Mouse (Mus musculus): ENCODE results near the gene Hrk.
A peak's percentile ranks its signal among the peaks of the same experiment; 100 is the strongest.

Gene Hrk

DNA sequence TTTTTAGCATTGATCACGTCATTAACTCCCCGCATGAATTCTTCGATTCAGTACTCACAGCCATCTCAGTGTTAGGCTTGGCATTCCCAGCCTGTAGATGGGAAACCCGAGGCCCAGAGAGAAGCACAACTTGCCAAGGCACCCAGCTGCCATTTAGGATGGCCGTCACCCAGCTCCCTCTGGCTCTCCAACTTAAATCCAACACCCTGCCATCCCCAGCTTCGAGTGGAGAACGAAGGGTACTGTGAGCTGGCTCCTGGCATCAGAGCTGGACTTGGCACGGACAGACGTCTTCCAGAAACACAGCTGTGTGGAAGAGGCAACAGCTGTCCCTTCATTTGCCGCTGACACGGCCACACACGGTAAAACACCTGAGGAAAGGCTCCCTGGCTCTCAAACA lies at the start of gene Hrk:
TSS of gene Hrk (plus strand) at position 68 of the 400 bp plus-strand sequence.
- no peak for DNase-seq

GRCm38 (mm10) chr5:118118351-118118750 lies 46.1 kb upstream of the Hrk start:
- no peak for DNase-seq

GRCm38 (mm10) chr5:118118922-118119321 lies 45.5 kb upstream of the Hrk start:
- no peak for DNase-seq

DNA sequence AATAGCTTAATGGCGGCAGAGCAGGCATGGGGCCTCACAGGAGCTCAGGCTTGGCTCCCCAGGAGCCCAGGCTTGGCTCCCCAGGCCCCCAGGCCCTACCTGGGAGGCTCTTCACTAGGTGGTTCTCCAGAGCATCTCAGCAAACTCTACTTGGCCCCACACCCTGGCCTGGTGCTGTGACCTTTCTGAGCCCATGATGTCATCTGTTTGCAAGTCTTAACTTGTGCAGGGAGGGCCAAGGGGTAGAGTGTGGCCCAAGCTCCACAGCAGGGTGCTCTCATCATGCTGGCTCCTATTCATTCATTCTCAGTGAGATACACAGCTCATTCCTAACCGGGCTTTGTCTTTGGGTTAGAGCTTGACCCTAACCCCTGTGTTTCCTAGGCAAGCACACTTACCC lies 43.8 kb upstream of the Hrk start:
- DNase-seq, result no peak

DNA sequence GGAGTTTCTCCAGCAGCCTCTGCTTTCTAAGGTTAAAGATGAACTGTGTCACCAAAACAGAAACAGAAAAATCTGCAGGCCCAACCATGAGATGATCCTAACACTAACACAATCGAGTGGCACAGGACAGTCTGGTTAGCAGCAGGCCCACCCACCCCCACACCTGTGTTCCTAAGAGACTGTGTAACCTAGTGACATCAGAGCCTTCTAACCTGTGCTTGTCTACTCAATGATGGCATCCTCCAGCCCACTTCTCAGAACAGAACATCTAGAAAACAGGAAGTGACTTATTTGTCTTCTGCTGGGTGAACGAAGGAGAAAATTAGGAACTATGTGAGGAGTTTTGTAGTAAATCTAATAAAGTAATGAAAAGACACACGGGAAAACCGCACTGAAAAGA lies 42.5 kb upstream of the Hrk start:
- no peak for DNase-seq

GRCm38 (mm10) chr5:118123096-118123495 lies 41.4 kb upstream of the Hrk start:
- no peak for DNase-seq

GRCm38 (mm10) chr5:118126671-118127070 lies 37.8 kb upstream of the Hrk start:
- no peak for DNase-seq

DNA sequence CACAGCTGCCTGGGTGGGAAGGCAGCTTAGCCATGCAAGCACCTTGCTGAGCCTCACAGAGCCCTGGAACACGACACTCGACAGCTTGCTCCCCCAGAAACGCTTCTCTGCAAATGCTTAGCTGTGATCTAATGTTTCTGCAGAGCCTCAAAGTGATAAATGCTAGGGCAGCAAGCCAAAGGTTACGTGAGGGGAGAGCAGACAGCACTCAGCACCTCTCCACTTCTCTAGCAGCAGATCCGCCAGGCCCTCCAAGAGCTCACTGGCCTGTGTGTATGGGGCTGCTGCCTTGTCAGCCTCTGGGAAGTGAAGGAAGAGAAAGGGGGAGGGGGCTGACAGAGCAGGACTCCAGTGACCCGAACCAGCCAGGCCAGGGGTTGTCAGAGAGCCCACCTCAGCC lies 36.2 kb upstream of the Hrk start:
- peak; percentile 66 for DNase-seq

GRCm38 (mm10) chr5:118128651-118129050 lies 35.8 kb upstream of the Hrk start:
- DNase-seq, result no peak

DNA sequence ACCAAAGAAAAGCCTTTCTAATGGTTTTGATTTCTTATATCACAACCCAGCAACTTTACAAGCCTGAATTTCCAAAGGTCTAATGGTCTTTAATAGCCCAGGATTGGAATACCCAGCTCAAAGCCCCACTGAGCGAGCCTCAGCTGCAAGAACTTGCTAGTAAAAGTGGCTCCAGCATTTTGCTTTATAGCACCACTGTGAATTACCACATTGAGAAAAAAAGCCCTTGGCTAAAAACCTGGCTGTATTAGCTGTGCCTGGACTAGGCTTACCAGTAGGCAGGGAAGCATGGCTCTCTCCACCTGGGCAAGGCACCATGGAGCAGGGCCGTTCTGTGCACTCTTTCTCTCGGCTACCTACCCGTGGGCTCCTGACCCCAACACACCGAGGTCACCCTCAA lies 28.1 kb upstream of the Hrk start:
- DNase-seq, result no peak

GRCm38 (mm10) chr5:118139630-118140029 lies 24.8 kb upstream of the Hrk start:
- DNase-seq, result no peak

GRCm38 (mm10) chr5:118142471-118142870 lies 22.0 kb upstream of the Hrk start:
- DNase-seq, result no peak

GRCm38 (mm10) chr5:118143211-118144026 lies 21.0 kb upstream of the Hrk start:
- DNase-seq, result no peak

DNA sequence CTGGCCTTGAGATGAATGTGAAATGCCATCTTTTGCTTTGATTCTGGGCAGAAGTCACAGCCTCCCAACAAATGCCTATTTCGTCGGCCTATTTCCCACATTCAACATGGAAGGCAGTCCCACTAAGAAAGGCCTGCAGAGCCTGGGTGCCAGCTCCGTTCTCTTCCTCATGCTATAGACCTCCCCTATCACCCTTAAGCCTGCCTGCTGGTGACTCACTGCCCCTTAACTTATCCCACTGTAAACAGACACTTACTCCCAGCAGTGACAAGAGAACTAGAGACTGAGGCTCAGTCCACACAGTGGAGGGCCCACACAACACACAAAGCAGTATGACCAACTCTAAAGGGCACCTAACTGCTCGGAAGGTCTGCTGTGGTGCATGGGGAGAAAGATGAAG lies 20.1 kb upstream of the Hrk start:
- DNase-seq, result no peak

GRCm38 (mm10) chr5:118144770-118145169 lies 19.7 kb upstream of the Hrk start:
- DNase-seq, result no peak

- DNase-seq, result no peak
Measured at GRCm38 (mm10) chr5:118145458-118145857, 19.0 kb upstream of the Hrk start.

DNA sequence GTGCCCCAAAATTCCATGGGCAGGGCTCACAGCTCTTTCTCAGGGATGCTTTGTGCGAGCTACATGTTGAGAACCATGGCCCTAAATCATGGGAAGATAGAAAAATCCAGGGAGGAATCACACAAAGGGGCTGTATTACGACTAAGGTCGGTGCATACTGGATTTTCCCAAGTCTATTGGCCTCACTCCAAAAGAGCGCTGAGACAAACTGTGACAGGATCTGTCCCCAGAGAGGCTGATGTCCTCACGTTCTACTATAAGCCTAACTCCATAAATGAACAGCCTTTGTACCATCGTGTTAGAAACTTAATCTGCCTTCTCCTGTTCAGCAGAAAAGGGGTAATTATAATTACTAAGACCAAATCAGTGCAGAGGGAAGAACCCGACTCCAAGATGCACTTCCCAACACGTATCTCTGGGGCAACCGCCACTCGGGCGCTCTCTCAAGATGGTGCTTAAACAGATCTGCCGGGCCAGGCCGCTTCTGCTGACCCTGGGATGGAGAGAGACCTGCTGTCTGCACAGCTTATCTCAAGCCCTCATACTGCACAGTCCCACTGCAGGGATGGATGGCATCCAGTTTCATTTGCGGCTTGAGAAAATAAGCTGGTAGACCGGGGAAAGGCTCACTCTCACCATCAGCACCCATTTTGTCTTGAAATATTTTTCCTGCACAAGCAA lies 18.3 kb upstream of the Hrk start:
- no peak for DNase-seq

DNA sequence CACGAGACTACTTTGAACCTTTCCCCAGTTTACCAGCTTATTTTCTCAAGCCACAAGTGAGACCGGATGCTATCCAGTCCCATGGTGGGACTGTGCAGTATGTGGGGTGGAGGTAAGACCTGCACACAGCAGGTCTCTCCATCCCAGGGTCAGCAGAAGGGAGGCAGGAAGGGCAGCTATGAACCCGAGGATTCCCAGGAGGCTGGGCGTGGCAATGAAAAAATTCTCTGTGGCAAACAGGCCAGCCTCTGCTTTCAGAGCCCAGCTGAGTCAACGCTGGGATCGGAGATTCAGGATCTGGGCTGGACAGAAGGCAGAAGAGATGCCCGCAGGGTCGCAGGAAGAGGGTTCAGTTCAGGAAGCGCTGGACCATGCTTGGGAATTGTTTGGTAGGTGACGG lies 17.2 kb upstream of the Hrk start:
- no peak for DNase-seq

DNA sequence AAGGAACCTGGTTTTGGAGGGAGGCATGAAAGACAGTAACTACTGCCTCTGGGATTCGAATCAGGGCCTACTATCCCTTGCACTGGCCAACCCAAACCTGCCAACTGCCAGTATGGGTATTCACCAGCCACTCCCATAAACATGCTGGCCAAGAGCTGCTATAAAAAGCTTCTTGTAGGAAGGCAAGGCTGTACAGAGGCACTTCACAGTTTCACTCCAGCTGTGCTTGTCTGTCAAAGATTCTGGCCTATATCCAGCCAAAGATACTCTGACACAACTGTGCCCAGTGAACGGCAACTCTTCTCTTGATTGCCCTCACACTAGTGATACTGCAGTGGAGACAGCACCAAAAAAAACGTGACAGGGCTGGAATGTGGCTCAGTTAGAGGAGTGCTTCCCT lies 14.7 kb upstream of the Hrk start:
- DNase-seq, result no peak

GRCm38 (mm10) chr5:118154839-118155564 lies 9.4 kb upstream of the Hrk start, which contains the start of gene Fbxw8:
Gene Fbxw8, minus strand, starts transcription at chr5:118155464.
- peak; percentile 83 for DNase-seq

DNA sequence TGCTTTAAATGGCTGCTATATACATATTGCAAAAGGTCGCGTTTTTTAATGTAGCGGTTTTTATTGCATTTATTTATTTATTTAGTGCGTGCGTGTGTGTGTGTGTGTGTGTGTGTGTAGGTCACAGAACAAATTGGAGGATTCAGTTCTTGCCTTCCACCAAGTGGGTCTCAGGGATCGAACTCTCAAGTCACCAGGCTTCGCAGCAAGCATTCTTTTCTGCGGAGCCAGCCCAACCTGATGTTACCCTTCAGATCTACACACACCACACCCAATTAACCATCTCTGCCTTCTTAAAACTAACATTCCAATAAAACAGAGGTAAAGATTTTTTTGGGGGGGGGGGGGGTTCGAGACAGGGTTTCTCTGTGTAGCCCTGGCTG lies 8.9 kb upstream of the Hrk start:
- DNase-seq, result no peak

- no peak for DNase-seq
Measured at GRCm38 (mm10) chr5:118156976-118157375, 7.5 kb upstream of the Hrk start.

- no peak for DNase-seq
Measured at GRCm38 (mm10) chr5:118160691-118161090, 3.8 kb upstream of the Hrk start.

DNA sequence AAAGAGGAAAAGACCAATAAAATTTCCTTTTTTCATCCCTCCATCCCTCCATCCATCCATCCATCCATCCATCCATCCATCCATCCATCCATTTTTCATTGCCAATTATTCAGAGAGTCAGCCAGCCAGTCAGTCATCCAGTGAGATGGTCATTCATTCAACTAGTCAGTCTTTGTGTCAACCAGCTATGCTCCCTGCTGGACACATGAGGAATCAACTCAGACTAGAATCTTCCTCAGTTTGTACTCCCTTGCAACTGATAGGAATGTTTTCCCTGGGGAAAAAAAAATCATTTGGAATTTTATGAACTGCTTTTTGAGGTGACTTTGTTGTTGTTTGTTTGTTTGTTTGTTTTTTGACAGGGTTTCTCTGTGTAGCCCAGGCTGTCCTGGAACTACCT lies 1.0 kb downstream of the Hrk start:
- no peak for DNase-seq

Data from cerebellum, adult 11-12 months (tissue).